Mouse (Mus musculus): ENCODE data around the gene Tmem214.

Gene Tmem214

GRCm38 (mm10) chr5:30867712-30868111, at the start of gene Tmem214:
Gene Tmem214 (plus strand): TSS chr5:30868012.
- no peak for DNase-seq

GRCm38 (mm10) chr5:30818758-30819309, 49.0 kb upstream of the Tmem214 start:
- no peak for DNase-seq

DNA sequence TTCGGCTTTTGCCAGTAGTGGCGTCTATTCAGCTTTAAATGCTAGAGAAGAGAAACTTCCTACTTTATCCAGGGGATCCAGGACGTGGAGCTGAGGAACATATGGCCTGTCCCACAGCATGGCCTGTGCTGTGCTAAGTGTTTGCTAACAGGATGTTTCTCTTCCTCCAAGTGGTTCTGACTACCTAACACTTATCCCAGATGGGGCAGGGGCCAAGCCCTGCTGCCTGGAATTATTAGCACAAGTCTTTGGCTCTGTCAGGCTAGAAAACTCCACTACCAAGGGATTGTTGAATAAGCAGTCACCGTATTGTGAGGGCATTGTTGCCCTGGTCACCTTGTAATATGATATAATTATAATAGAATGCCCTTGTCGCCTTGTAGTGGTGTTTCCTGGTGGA, 45.1 kb upstream of the Tmem214 start:
- no peak for DNase-seq

DNA sequence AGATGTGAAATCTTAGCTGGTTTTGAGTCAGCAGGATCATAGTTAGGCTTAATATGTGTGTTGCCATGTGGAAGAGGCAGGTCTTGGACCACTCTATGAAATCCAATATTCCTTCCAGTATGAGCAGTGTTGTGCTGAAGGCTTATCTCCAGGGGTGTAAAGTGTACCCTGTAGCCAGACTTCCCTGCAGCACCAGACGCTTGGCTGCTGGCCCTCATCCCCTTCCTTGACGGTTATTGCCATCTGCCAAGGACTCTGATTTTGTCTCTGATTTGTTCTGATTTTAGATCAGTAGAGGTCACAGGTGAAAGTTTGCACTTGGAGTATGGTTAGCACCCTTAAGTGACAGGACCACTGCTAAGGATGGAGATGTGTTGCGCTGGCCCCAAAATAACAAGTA, 44.7 kb upstream of the Tmem214 start:
- DNase-seq, result no peak

DNA sequence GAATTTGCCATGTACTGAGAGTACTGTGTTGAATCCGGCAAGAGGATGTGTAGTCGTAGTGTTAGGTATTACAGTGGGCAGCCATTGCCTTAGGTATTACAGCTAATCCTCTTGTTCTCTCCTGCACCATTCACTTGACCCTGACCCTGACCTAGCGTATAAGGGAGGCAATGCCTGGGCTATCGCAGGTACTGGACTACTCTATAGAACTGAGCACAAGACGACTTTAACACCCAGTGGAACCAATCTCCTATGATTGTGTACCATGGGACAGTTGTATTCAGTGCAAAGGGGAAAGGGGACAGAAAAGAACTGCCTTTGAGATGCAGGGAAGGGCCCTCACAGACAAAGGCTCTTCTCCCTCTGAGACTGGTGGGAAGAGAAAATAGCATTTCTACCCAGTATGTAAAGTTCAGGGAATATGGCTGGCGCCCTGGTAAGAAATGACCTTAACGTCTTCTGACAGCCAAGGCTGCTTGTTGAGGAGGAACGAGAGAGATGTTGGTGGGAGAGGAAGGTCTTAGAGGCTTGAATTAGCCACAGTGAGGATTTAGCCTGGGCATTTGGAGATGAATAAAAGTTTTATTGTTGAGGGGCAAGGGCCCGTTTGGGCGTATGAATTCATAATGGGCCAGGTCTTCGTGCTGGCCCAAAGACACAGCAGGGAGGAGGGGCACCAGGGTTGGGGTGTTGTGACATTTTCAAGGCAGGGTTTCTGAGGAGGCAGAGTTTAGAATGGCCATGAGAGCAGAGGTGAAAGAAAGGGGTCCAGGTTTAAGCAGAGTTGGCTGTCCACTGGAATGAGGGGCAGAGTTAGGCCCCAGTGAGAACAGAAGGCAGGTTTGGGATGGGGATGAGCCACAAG, 43.5 kb upstream of the Tmem214 start:
- no peak for DNase-seq

DNA sequence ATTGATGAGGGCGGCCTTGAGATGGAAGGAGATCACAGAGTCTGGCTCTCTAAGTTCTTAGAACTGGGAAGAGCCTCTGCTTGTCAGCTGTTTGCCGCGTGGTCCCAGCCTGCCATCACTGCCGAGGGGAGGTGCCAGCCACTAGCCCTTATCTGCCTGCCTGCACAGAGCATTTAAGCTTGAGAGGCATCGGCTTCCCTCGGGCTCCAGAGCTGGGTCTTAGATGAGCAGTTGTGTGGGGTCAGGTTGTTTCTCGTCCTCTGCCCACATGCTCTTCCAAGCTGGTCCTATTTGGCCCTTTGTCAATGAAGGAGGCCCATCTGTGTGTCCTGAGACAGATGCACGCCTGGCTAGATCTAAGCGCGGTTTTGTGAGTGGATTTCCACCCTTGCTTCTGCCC, 42.6 kb upstream of the Tmem214 start:
- peak; percentile 89 for DNase-seq

GRCm38 (mm10) chr5:30825821-30826220, 42.0 kb upstream of the Tmem214 start:
- DNase-seq, result no peak

GRCm38 (mm10) chr5:30833416-30833815, 34.4 kb upstream of the Tmem214 start:
- DNase-seq, result no peak

GRCm38 (mm10) chr5:30839731-30840130, 28.1 kb upstream of the Tmem214 start:
- no peak for DNase-seq

DNA sequence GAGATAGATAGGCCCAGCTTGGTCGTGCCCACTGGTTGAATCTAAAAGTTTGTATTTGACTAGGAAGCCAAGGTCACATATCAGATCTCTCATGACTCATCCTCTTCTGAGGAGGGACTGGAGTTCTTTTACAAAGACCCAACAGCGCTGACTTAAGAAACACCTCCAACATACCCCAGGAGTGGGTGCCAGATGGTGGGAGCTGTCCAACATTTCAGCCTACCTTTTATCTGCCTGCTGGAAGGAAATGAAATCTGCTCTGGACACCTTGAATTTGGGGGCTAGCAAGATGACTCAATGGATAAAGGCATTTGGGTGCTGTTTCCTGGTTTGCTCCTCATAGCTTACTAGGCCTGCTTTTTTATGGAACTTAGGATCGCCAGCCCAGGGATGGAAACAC, 25.9 kb upstream of the Tmem214 start:
- DNase-seq, result no peak

GRCm38 (mm10) chr5:30849891-30850555, 17.8 kb upstream of the Tmem214 start:
- DNase-seq, result peak; percentile 94

DNA sequence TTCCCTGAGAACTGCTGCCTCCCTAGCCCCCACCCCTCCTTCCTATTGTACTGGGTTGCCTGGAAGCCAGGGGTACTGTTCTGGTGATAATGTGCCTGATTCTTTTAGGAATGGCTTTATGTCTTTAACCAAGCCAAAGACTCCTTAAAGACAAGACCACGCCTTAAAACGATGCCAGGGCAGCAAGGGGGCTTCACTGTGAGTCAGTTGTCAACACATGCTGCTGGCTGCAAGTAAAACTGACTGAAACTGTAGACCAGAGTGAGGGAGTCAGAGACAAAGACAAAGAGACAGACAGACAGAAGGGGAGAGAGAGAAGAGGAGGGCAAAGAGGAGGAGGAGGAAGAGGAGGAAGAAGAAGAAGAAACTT, 17.3 kb upstream of the Tmem214 start:
- DNase-seq, result no peak

GRCm38 (mm10) chr5:30853522-30853921, 14.3 kb upstream of the Tmem214 start:
- DNase-seq, result peak; percentile 83

DNA sequence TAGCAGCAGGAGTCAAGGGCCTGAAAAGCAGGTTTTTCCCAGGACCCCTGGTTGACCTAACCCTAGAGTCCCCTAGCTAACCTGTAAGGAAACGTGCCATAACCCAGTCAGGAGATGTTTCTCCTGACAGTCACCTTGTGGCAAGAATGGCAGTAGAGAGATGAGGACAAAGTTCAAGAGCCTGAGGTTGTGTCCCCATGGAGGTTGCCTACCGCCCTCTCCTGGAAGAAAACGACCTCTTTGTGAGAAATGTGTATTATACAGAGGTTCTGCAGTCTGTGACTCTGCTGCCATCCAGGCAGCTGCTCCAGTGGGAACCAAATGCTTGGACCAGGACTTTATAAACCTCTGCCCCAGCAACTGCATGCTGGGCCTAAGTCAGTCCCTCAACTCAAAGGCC, 12.1 kb upstream of the Tmem214 start:
- DNase-seq, result no peak

DNA sequence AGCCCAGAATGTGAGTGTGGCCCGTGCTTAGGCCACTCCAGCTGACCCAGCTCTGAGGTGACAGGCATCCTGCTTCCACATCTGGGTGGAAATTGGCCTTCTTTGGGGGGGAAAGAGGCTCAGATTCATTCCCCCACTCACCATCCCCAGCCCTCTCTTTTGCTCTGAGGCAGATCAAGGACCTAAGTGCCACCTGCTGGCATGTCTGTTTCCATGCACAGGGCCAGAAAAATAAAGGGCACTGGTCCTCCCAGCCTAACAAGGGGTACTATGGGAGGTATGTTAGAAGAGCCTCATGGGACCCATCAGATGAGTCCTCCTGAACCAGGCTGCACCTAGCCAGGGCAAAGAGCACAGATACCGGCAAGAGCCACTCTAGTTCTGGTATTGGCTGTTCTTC, 11.7 kb upstream of the Tmem214 start:
- DNase-seq, result no peak

DNA sequence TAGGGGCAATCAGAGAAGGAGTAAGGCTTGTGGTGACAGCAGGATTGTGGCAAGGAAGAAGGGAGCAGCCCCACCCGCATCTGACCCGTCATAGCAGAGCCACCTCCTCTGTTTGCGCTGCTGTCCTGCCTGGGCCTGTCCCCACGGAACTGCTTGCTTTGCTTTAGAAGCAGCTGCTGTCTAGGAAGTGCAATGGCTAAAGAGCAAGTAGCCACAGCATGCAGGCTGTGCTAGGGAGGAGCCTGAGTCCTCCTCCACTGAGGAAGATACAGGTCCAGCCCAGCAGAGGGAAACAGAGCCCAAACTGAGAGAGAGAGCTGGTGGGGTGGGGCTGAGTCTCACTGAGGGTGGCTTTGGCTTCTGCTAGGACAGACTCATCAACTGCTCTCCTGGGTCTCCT, 4.0 kb upstream of the Tmem214 start:
- peak; percentile 97 for DNase-seq

DNA sequence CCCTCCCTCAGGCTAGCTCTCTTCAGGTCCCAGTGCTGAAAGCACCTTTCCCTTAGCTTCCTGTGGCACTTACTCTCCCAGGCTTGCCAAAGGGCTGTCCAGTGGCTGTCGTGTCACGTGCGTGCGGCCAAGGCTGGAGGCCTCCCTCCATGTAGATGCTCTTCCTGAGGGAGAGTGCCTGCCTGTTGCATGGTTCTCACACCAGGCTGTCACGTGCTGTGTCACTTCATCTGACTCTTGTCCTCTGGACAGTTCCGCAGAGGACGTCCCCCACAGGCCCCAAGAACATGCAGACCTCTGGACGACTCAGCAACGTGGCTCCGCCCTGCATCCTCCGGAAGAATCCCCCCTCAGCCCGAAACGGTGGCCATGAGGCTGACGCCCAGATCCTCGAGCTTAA, 3.5 kb upstream of the Tmem214 start:
- DNase-seq, result peak; percentile 93

DNA sequence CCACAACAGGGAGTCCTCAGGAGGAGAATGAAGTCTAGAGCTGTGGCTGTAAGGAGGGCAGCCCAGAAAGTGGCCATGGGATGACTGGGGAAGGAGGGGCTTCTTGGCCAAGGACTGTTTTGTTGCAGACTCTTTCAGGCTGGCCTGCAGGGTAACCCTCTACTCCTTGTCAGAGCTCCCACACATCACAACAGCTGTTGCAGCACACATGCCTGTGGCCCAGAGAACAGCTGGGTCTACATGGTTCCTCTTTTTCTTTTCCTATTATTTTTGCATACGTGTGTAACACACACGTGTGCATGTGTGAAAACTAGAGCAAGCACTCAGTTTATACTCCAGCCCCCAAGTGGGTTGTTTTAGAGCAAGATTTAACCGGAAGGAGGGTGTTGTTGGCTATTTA, 941 bp upstream of the Tmem214 start:
- peak; percentile 89 for DNase-seq

GRCm38 (mm10) chr5:30868981-30869380, 1.2 kb downstream of the Tmem214 start:
- DNase-seq, result peak; percentile 96

DNA sequence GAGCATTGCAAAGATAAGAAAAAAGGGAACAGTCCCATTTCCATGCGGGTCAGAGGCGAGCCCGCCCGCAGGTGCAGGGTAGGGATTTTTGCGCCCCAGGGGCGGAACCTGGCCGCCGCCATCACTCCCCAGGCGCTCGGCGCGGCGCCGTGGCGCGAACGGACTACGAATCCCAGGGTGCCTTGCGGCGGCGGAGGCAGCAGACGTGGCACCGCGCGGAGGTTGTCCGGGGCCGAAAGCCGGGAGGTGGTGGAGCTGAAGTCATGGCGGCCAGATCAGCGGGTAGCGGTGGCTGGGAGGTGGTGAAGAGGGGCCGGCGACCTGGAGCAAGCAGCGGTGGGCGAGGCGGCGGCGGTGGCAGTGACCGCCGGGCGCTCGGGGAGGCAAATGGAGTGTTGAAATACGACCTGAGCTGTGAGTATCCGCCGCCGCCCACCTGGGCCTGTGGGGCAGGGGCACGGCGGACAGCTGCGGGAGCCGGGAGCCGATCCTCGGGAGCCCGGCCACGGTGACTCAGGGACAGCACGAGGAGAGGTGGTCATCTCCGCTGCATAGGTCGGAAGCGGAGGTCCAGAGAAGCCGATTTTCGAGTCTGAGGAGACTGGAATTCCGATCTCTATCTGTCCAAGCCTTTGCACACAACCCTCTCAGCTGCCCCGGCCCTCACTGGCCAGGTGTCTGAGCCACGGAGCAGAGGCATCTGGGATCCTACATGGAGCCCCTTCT, 1.8 kb downstream of the Tmem214 start:
- peak; percentile 99 for DNase-seq

- DNase-seq, result no peak
These were observed 2.3 kb downstream of the Tmem214 start for GRCm38 (mm10) chr5:30870131-30870406.

GRCm38 (mm10) chr5:30872574-30872973, 4.8 kb downstream of the Tmem214 start:
- DNase-seq, result peak; percentile 92

GRCm38 (mm10) chr5:30874365-30874764, 6.6 kb downstream of the Tmem214 start:
- peak; percentile 91 for DNase-seq

GRCm38 (mm10) chr5:30878616-30879015, 10.8 kb downstream of the Tmem214 start:
- DNase-seq, result peak; percentile 92
